Mouse (Mus musculus) cerebellum, adult 2 months (tissue): Measurements from ENCODE around the gene Apol7a.
"Not testable (repeated sequence)": the region's sequence is repeated elsewhere in the genome, so short reads cannot be mapped to it uniquely, and the experiment has no call there.

Experiments
- CTCF ChIP-seq: fragments of 200-500 bp; IDR thresholded peaks from 2 replicates; pipeline ENCODE4 v1.5.1; 2011; ENCODE audit warnings: low read depth, mild to moderate bottlenecking, control low read depth, low read length, moderate library complexity, borderline replicate concordance; ENCODE audit not compliant: insufficient read depth
- POLR2A ChIP-seq: fragments of 200-500 bp; IDR thresholded peaks from 2 replicates; pipeline ENCODE4 v1.6.1; 2011; ENCODE audit warnings: low read length, control low read depth, borderline replicate concordance; ENCODE audit not compliant: insufficient read depth

- not testable (repeated sequence) for TF ChIP-seq CTCF, POLR2A
Observed at GRCm38 (mm10) chr15:77411035-77411434, 12.1 kb upstream of the Apol7a start, which contains the start of gene Apol9a.
